Mouse (Mus musculus): ENCODE results near the gene Retsat. TPM values are rescaled to one million over a fixed set of nuclear protein-coding genes. Genes with fewer than 3 reads are reported as not detected.

Gene Retsat
- polyA plus RNA-seq, 2 experiments, result 5.3 to 11.1 TPM

- H3K4me2 ChIP-seq (ENCODE audit: low read depth), result no peak overlapping the region
- TF ChIP-seq CTCF (IDR thresholded peaks at IDR 0.05; ENCODE audit: low read depth) (no peak), EP300 (IDR thresholded peaks at IDR 0.05; ENCODE audit: low read depth) (no peak)
- DNase-seq (ENCODE audit: low read depth in 3 of 3, low spot score in 3 of 3), result no peak
- H3K4me1 ChIP-seq (replicated peaks; ENCODE audit: control insufficient read depth in 2 of 2, insufficient read depth in 2 of 2, low read length in 1 of 2), result no peaks in the 10 kb centered on the region; a peak in 1 of 4 replicates
- no peak overlapping the region for H3K27ac ChIP-seq
- H3K4me3 ChIP-seq (ENCODE audit: insufficient read depth in 1 of 2, low read depth in 2 of 2, low read length in 2 of 2), result no peak overlapping the region
- H3K27me3 ChIP-seq (ENCODE audit: control insufficient read depth, insufficient read depth, low read length), result no peaks in the 10 kb centered on the region
- no peaks in the 10 kb centered on the region for H3K9me3 ChIP-seq (ENCODE audit: control insufficient read depth, low read length)
- no peak overlapping the region for H3K9ac ChIP-seq (replicated peaks)
- ATAC-seq (ENCODE audit: insufficient read depth), result no peak
- no peaks in the 10 kb centered on the region for H3K36me3 ChIP-seq (replicated peaks; ENCODE audit: control insufficient read depth, insufficient read depth, low read depth)
- WGBS (ENCODE audit: insufficient replicate concordance), result 57% methylated on average over 3 of the region's 3 CpGs
Observed at GRCm38 (mm10) chr6:72586701-72587100, 11.6 kb upstream of the Retsat start.

DNA sequence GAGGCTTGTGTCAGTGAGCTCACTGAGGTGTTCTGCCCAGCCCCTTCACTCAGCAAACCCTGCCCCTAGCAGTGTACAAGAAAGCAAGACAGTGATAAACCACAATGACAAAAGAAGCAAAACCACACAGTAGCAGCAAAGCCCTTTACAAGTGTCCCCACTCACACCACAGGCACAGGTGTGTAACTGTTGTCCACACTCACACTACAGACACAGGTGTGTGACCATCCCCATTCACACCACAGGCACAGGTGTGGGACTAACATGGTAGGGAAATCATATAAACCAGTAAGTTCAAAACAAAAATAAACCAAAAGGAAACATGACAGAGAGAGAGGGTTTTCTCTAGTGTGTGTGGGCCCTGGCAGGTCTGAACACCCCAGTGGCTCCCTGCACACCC, 10.0 kb upstream of the Retsat start:
- Histone ChIP-seq H3K36me3 (replicated peaks; ENCODE audit: control insufficient read depth, insufficient read depth, low read depth) (no peaks in the 10 kb centered on the region), H3K9ac (replicated peaks) (no peak overlapping the region), H3K27ac (no peak overlapping the region), H3K9me3 (ENCODE audit: control insufficient read depth, low read length) (no peaks in the 10 kb centered on the region), H3K4me3 (ENCODE audit: insufficient read depth in 1 of 2, low read depth in 2 of 2, low read length in 2 of 2) (no peak overlapping the region), H3K4me1 (replicated peaks; ENCODE audit: control insufficient read depth in 2 of 2, insufficient read depth in 2 of 2, low read length in 1 of 2) (no peaks in the 10 kb centered on the region; a peak in 1 of 4 replicates), H3K4me2 (ENCODE audit: low read depth) (no peak overlapping the region), H3K27me3 (ENCODE audit: control insufficient read depth, insufficient read depth, low read length) (no peaks in the 10 kb centered on the region)
- TF ChIP-seq CTCF (IDR thresholded peaks at IDR 0.05; ENCODE audit: low read depth), result no peak
- ATAC-seq (ENCODE audit: insufficient read depth) (no peak), DNase-seq (ENCODE audit: low read depth in 3 of 3, low spot score in 3 of 3) (no peak)

DNA sequence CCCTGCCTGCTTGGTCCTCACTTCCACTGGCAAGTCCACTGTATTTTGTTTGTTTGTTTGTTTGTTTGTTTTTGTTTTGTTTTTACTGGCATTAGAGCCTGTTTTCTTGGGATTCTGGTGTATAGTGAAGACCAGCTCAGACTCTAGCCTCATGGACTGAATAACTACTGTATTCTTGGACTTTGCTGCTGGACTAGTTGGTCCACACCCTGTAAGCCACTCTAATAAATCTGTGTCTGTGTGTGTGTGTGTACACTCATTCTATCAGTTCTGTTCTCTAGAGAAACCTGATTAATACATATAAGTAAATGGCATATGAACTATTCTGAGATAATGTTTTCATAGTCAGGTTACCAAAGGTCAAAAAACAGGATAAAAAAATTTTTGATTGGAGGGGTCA, 8.2 kb upstream of the Retsat start:
- no peak overlapping the region for H3K4me3 ChIP-seq (ENCODE audit: insufficient read depth in 1 of 2, low read depth in 2 of 2, low read length in 2 of 2)
- no peaks in the 10 kb centered on the region for H3K4me1 ChIP-seq (replicated peaks; ENCODE audit: control insufficient read depth in 2 of 2, insufficient read depth in 2 of 2, low read length in 1 of 2)
- TF ChIP-seq EP300 (IDR thresholded peaks at IDR 0.05; ENCODE audit: low read depth) (no peak), CTCF (IDR thresholded peaks at IDR 0.05; ENCODE audit: low read depth) (no peak)
- H3K27ac ChIP-seq, result no peak overlapping the region
- no peaks in the 10 kb centered on the region for H3K36me3 ChIP-seq (replicated peaks; ENCODE audit: control insufficient read depth, insufficient read depth, low read depth)
- no peak for DNase-seq (ENCODE audit: low read depth in 3 of 3, low spot score in 3 of 3)
- ATAC-seq (ENCODE audit: insufficient read depth), result no peak
- H3K4me2 ChIP-seq (ENCODE audit: low read depth), result no peak overlapping the region
- H3K9ac ChIP-seq (replicated peaks), result no peak overlapping the region
- no peaks in the 10 kb centered on the region for H3K27me3 ChIP-seq (ENCODE audit: control insufficient read depth, insufficient read depth, low read length)
- no peaks in the 10 kb centered on the region for H3K9me3 ChIP-seq (ENCODE audit: control insufficient read depth, low read length)

- H3K4me3 ChIP-seq (ENCODE audit: insufficient read depth in 1 of 2, low read depth in 2 of 2, low read length in 2 of 2), result no peak overlapping the region
- no peaks in the 10 kb centered on the region for H3K9me3 ChIP-seq (ENCODE audit: control insufficient read depth, low read length)
- peaks cover 2 to 5% of the 10 kb centered on the region in 2 experiments; a peak in 1 of 4 replicates for H3K4me1 ChIP-seq (replicated peaks; ENCODE audit: control insufficient read depth in 2 of 2, insufficient read depth in 2 of 2, low read length in 1 of 2)
- no peak overlapping the region for H3K9ac ChIP-seq (replicated peaks)
- H3K4me2 ChIP-seq (ENCODE audit: low read depth), result no peak overlapping the region
- no peaks in the 10 kb centered on the region for H3K27me3 ChIP-seq (ENCODE audit: control insufficient read depth, insufficient read depth, low read length)
- H3K27ac ChIP-seq, result no peak overlapping the region
- ATAC-seq (ENCODE audit: insufficient read depth), result no peak
- TF ChIP-seq EP300 (IDR thresholded peaks at IDR 0.05; ENCODE audit: low read depth), result no peak
- TF ChIP-seq CTCF (IDR thresholded peaks at IDR 0.05; ENCODE audit: low read depth), result no peak
- 57% methylated on average over 6 of the region's 6 CpGs for WGBS (ENCODE audit: insufficient replicate concordance)
- H3K36me3 ChIP-seq (replicated peaks; ENCODE audit: control insufficient read depth, insufficient read depth, low read depth), result no peaks in the 10 kb centered on the region
- no peak for DNase-seq (ENCODE audit: low read depth in 3 of 3, low spot score in 3 of 3)
Observed at GRCm38 (mm10) chr6:72593011-72593803, 5.1 kb upstream of the Retsat start.

DNA sequence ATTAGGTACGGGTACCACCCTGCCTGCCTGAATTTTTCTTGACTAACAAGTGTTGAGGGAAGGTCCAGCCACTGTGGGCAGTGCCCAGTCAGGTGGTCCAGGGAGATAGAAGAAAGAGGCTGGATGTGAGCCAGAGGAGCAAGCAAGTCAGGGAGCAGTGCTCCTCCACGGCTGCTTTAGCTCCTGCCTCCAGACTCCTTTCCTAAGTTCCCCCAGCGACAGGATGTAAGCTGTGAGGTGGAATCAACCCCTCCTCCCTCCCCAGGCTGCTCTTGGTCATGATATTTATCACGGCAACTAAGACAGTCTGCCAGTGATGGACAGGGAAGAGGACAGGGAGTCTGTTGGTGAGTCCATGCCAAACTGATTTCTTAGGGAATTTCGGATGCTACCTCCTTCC, 4.4 kb upstream of the Retsat start:
- 42% methylated on average over 5 of the region's 5 CpGs for WGBS (ENCODE audit: insufficient replicate concordance)
- H3K27me3 ChIP-seq (ENCODE audit: control insufficient read depth, insufficient read depth, low read length), result no peaks in the 10 kb centered on the region

More for the DNA sequence above, 4.4 kb upstream of the Retsat start:
- Histone ChIP-seq H3K9me3 (ENCODE audit: control insufficient read depth, low read length) (no peaks in the 10 kb centered on the region), H3K36me3 (replicated peaks; ENCODE audit: control insufficient read depth, insufficient read depth, low read depth) (no peaks in the 10 kb centered on the region), H3K4me1 (replicated peaks; ENCODE audit: control insufficient read depth in 2 of 2, insufficient read depth in 2 of 2, low read length in 1 of 2) (peaks cover 2 to 8% of the 10 kb centered on the region in 2 experiments; a peak in 2 of 4 replicates), H3K4me3 (ENCODE audit: insufficient read depth in 1 of 2, low read depth in 2 of 2, low read length in 2 of 2) (no peak overlapping the region), H3K4me2 (ENCODE audit: low read depth) (no peak overlapping the region), H3K27ac (no peak overlapping the region), H3K9ac (replicated peaks) (no peak overlapping the region)
- ATAC-seq (ENCODE audit: insufficient read depth) (no peak), DNase-seq (ENCODE audit: low read depth in 3 of 3, low spot score in 3 of 3) (no peak)
- no peak for TF ChIP-seq CTCF (IDR thresholded peaks at IDR 0.05; ENCODE audit: low read depth)
- TF ChIP-seq EP300 (IDR thresholded peaks at IDR 0.05; ENCODE audit: low read depth), result no peak

Measured in liver, embryonic 14.5 days (tissue).